Mouse (Mus musculus) kidney, adult 18-20 months (tissue): ENCODE measurements at regions not wholly inside any gene's neighbourhood (a gene's known extent, or its start where the extent isn't known, plus 50 kb on each side); places are given as distances from the start of the nearest gene placed in this dataset.

Experiments used
- DNase-seq: peaks from one replicate; pipeline ENCODE4 v3.0.0; 2021

- peak; percentile 72 for DNase-seq
Observed at GRCm38 (mm10) chr12:77667875-77668204, 429.9 kb downstream of the Fut8 start.

- DNase-seq: no peak
Observed at GRCm38 (mm10) chr12:77670531-77670930, 432.6 kb downstream of the Fut8 start.

GRCm38 (mm10) chr12:77674352-77674751, 436.4 kb downstream of the Fut8 start:
- DNase-seq: no peak

DNA sequence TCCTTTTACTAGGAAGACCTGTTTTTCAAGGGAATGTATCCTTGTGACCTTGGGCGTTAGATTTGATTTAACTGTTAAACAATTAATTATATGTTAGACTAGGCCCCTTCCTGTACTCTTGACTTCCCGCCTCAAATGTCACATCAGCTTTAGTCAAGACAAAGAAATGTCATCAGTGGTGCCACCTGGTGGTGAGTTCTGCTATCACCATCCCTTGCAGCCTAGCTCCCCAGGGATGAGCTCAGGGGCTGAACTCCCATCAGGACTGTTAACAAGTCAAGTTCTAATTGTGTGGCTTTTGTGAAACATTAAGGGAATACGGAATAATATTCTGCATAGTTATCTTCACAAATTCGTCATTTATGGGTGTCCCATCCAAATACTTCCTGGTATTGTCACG, 436.8 kb downstream of the Fut8 start:
- peak; percentile 32 for DNase-seq

DNA sequence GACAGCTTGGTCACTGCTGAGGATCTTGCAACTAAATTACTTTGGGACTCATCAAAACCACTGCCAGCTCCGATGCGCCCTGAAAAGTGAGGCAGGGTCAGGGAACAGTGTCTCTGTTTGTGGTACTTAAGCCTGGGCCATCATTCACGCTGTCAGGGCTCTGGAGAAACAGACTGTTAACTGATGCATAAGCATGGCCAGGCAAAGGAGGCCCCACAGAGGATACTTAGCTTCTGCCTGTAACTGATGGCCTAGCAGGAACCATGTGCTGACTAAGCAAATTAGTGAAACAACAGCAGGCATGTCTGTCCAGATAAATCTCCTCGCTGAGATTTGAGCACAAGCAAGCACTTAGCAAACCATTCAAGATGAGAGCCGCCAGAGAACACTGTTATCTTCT, 440.1 kb downstream of the Fut8 start:
- no peak for DNase-seq

GRCm38 (mm10) chr12:77694101-77694500, 456.2 kb downstream of the Fut8 start:
- no peak for DNase-seq

GRCm38 (mm10) chr12:77696039-77696631, 458.2 kb downstream of the Fut8 start:
- peak; percentile 9 for DNase-seq

DNA sequence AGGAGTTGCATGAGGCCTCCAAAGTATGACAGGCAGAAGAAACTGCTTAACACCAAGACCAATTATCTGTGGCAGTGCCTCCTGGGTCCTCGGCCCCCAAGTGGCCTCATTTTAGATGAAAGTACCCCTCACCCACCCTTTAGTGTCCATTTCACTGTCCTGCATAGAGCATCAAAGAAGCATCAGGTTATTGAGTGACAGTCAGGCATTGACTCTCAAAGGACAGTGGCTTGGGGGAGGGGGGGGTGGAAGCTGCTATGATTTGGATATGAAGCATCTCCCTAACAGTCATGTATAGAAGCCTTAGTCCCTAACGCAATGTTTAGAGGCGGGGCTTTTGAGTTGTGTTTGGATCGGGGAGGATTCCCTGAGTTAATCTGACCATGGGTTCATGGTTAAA, 458.7 kb downstream of the Fut8 start:
- no peak for DNase-seq

- no peak for DNase-seq
Observed at GRCm38 (mm10) chr12:77698088-77698487, 460.2 kb downstream of the Fut8 start.

GRCm38 (mm10) chr12:77699896-77700605, 462.1 kb downstream of the Fut8 start:
- DNase-seq: no peak

DNA sequence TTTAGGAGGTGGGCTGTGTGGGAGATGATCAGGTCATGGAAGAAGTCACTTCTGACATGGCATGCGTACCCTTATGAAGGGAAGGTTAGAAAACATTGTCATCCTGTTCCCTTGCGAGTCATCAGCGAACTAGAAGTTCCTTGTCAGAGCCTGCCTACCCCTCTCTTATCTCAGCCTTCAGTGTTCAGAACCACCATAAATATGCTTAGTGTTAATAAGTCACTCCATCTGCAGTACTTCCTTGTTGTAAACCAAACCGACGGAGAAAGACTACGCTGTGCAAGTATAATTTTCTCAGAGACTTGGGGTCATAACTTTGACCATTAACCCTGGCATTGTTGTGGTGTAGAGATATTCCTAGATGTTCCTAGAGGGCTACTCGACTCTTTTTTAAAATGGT, 477.6 kb downstream of the Fut8 start:
- DNase-seq: no peak

DNA sequence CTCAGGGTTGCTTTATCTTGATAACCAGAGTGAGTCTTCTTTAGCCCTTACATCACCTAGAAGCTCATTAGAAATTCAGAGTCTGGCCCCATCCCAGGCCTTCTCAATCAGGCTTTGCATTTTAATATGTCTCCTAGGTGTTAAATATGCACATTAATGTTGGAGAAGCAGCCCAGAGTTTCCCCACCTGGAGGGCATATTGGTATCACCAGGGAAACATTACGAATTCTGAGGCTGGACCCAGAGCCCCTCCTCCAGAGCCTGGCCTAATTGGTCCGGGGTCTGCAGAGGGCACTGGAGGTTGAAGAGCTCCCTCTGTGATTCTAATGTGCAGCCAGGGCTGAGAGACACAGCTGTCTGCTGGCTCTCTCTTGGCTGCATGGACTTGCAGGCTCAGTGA, 478.1 kb downstream of the Fut8 start:
- DNase-seq: no peak

DNA sequence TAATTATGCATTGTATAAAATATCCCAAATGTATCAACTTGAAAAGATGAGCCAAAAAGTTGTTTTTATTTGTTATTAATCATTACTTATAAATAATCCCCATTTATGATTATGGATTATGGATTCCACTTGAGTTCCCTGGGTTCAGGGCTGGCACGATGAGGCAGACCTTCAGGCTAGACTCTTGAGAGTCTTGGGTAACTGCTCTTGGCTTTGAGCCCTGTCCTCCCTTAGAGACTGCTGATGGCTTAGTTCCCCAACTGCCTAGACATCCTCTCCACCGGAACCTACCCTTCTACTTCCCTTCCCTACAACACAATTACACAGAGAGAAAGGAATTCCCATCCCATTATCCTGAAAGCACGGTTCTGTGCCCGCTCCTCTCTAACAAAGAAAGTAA, 466.3 kb upstream of the Gm6657 start:
- no peak for DNase-seq

DNA sequence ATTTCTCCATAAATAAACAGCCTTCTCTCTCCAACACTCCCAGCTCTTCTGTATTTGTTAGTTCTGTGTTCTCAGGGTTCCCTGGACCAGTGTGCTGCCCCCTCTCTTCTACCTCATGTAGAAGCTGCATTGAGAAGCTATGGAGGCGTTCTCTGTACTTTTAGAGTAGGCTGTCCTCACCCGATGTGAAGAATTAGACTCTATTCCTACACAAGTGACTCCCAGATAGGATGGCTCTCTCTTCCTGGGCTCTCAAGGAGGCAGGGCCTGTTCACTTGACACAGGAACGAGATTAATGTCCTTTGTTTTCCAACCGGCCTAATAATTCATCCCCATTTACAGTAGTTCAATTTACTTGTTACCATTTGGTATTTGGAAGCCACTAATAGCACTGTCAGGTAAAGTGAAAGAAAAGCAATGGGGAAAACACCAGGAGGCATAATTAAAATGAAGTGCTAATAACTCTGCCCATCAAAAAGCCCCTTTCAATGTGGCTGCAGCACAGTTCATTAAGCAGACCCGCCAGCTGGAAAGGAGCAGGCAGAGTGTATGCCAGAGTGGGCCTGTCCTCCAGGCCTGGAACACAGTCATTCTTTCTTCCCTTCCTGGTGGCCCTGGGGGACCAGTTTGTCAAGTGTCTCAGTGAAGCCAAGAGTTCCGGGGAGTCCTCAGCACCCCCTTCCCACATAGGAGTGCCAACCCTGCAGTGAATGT, 454.8 kb upstream of the Gm6657 start:
- no peak for DNase-seq

GRCm38 (mm10) chr12:77742716-77743115, 451.3 kb upstream of the Gm6657 start:
- DNase-seq: peak; percentile 3

DNA sequence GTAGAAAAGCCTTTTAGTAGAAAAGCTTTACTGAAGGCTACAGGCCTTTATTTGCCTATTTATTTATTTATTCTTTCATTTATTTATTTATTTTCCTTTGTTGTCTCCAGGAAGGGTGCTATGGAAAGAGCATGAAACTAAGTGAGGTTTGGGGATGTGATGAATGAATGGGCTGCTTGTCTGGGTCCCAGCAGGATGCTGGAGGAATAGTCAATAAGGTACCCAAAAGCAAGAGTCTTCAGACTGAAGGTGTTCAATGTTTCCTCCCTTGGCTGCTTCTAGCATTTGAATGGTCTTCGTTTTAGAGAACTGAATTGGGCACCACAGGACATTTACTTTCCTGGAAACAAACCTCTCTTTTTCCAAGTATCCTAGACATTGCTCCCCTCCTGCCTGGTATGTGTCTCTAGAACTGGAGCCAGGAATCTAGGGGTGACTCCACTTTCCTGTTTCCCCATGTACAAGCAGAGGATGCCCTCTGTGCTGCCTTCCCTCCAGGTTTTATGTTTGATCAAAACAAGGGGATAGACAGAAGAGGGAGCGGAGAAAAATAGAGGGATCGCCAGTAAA, 444.5 kb upstream of the Gm6657 start:
- no peak for DNase-seq

GRCm38 (mm10) chr12:77752181-77752580, 441.9 kb upstream of the Gm6657 start:
- no peak for DNase-seq

- no peak for DNase-seq
Observed at GRCm38 (mm10) chr12:77756021-77756420, 438.0 kb upstream of the Gm6657 start.

GRCm38 (mm10) chr12:77760976-77761375, 433.1 kb upstream of the Gm6657 start:
- DNase-seq: no peak

DNA sequence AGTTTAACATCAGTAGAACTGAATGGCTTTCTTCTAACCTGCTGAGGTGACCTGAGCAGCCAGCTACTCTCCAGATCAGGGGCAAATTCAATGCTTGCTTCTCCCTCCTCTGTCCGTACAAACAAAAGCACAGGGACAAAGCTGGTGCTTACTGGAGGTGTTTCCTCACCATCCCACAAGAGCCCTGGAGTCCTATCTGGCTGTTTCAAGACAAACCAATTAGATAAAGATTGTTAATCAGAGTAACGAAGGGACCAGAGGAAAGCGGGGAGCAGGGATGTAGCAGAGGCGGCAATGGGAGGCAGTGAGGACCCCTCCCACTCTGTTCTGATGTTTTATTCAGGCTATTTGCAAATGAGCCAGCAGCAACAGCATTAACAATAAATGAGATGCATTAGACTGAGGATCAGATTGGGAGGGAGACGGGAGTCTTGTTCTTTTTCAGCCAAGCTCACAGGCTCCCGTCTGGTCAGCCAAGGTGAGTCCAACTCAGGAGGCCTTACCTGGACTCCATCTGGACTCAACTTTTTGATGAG, 418.0 kb upstream of the Gm6657 start:
- DNase-seq: no peak

GRCm38 (mm10) chr12:77776755-77777154, 417.3 kb upstream of the Gm6657 start:
- no peak for DNase-seq

DNA sequence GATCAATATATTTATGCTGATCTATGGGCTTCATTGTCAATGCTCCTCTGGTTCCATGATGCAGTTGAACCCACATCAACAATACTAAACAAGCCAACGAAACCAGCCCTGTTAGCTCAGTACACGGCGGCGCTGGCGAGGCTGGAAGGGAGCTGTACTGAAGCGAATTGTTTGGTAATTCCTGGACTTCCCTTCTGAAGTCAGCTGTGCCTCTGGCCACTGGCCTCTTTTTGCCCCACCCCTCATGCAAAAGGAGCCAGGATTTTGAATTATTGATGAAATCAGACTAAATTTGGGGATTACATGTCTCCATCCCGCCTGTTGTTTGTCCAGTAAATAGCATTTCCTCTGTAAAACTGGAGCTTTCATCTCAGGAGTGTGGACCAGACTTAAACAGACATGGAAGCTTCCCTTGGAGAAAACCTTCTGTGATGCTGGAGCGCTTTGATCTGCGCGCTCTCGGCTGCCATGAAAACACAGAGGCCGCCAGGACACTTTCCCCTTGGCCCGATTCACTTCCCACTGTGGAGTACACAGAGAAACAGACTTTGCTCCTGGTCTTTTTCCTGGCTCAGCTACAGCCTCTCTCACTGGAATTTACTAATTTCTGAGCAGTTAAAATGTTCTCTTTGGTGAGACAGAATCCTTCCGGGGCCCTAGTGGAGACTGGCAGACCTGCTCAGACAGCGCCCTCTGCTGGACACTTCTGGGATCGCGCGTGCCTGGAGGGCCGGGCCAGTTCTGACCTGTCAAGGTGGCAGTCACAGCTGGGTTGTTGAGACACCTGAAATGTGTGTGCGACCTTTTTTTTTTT, 412.9 kb upstream of the Gm6657 start:
- DNase-seq: peak; percentile 92

- DNase-seq: no peak
Observed at GRCm38 (mm10) chr12:77783909-77784308, 410.1 kb upstream of the Gm6657 start.
